Mouse (Mus musculus): Measurements from ENCODE around the gene Kat2a. TPM values are rescaled to one million over a fixed set of nuclear protein-coding genes. Genes with fewer than 3 reads are reported as not detected.

Kat2a gene
- polyA plus RNA-seq, 1 experiment from 2014 or later: 32.6 TPM

- ATAC-seq (no peak), DNase-seq (ENCODE audit: low spot score) (no peak)
- 85% methylated on average over 12 of the region's 12 CpGs for WGBS
- Histone ChIP-seq H3K9ac (ENCODE audit: low read length) (no peak overlapping the region), H3K4me3 (ENCODE audit: low read depth, low read length) (no peak overlapping the region), H3K4me2 (ENCODE audit: low read length) (no peak overlapping the region), H3K27ac (ENCODE audit: low read depth, low read length) (no peak overlapping the region), H3K27me3 (replicated peaks; ENCODE audit: control insufficient read depth, insufficient read depth, low read length) (0 out of 2 replicates have a peak, but pooled peaks cover 4% of the 10 kb centered on the region), H3K4me1 (ENCODE audit: control insufficient read depth, insufficient read depth, low read length) (no peaks in the 10 kb centered on the region), H3K36me3 (ENCODE audit: control insufficient read depth, insufficient read depth, low read length) (0 out of 2 replicates have a peak, but pooled peaks cover 6% of the 10 kb centered on the region), H3K9me3 (replicated peaks; ENCODE audit: control insufficient read depth, low read length) (no peaks in the 10 kb centered on the region)
Observed at GRCm38 (mm10) chr11:100754021-100754692, 41.9 kb upstream of the Kat2a start.

- Histone ChIP-seq H3K4me1 (ENCODE audit: control insufficient read depth, insufficient read depth, low read length) (no peaks in the 10 kb centered on the region), H3K4me2 (ENCODE audit: low read length) (no peak overlapping the region), H3K9ac (ENCODE audit: low read length) (no peak overlapping the region), H3K36me3 (ENCODE audit: control insufficient read depth, insufficient read depth, low read length) (0 out of 2 replicates have a peak, but pooled peaks cover 6% of the 10 kb centered on the region), H3K27ac (ENCODE audit: low read depth, low read length) (no peak overlapping the region), H3K4me3 (ENCODE audit: low read depth, low read length) (no peak overlapping the region), H3K27me3 (replicated peaks; ENCODE audit: control insufficient read depth, insufficient read depth, low read length) (no peaks in the 10 kb centered on the region), H3K9me3 (replicated peaks; ENCODE audit: control insufficient read depth, low read length) (no peaks in the 10 kb centered on the region)
- ATAC-seq: no peak
- no peak for DNase-seq (ENCODE audit: low spot score)
- 47% methylated on average over 10 of the region's 10 CpGs for WGBS
Observed at GRCm38 (mm10) chr11:100752294-100752693, 40.0 kb upstream of the Kat2a start.

- ATAC-seq (no peak), DNase-seq (ENCODE audit: low spot score) (no peak)
- no peak overlapping the region for H3K4me3 ChIP-seq (ENCODE audit: low read depth, low read length)
- H3K9me3 ChIP-seq (replicated peaks; ENCODE audit: control insufficient read depth, low read length): no peaks in the 10 kb centered on the region
- no peak overlapping the region for H3K9ac ChIP-seq (ENCODE audit: low read length)
- H3K36me3 ChIP-seq (ENCODE audit: control insufficient read depth, insufficient read depth, low read length): 0 out of 2 replicates have a peak, but pooled peaks cover 6% of the 10 kb centered on the region
- H3K4me2 ChIP-seq (ENCODE audit: low read length): no peak overlapping the region
- H3K27me3 ChIP-seq (replicated peaks; ENCODE audit: control insufficient read depth, insufficient read depth, low read length): no peaks in the 10 kb centered on the region
- H3K4me1 ChIP-seq (ENCODE audit: control insufficient read depth, insufficient read depth, low read length): no peaks in the 10 kb centered on the region
- H3K27ac ChIP-seq (ENCODE audit: low read depth, low read length): no peak overlapping the region
- WGBS: 92% methylated on average over 16 of the region's 16 CpGs
Observed at GRCm38 (mm10) chr11:100750127-100750526, 37.9 kb upstream of the Kat2a start.

GRCm38 (mm10) chr11:100749469-100749868, 37.2 kb upstream of the Kat2a start:
- no peak overlapping the region for H3K4me2 ChIP-seq (ENCODE audit: low read length)
- WGBS: 61% methylated on average over 25 of the region's 25 CpGs

GRCm38 (mm10) chr11:100748620-100749019, 36.4 kb upstream of the Kat2a start:
- H3K4me1 ChIP-seq (ENCODE audit: control insufficient read depth, insufficient read depth, low read length): no peaks in the 10 kb centered on the region
- H3K4me2 ChIP-seq (ENCODE audit: low read length): no peak overlapping the region
- ATAC-seq (no peak), DNase-seq (ENCODE audit: low spot score) (no peak)
- no peak overlapping the region for H3K27ac ChIP-seq (ENCODE audit: low read depth, low read length)
- H3K4me3 ChIP-seq (ENCODE audit: low read depth, low read length): no peak overlapping the region
- H3K9ac ChIP-seq (ENCODE audit: low read length): no peak overlapping the region
- H3K9me3 ChIP-seq (replicated peaks; ENCODE audit: control insufficient read depth, low read length): no peaks in the 10 kb centered on the region
- WGBS: 82% methylated on average over 4 of the region's 4 CpGs
- no peaks in the 10 kb centered on the region for H3K27me3 ChIP-seq (replicated peaks; ENCODE audit: control insufficient read depth, insufficient read depth, low read length)
- 0 out of 2 replicates have a peak, but pooled peaks cover 2% of the 10 kb centered on the region for H3K36me3 ChIP-seq (ENCODE audit: control insufficient read depth, insufficient read depth, low read length)

More at GRCm38 (mm10) chr11:100749469-100749868, 37.2 kb upstream of the Kat2a start:
- Histone ChIP-seq H3K9ac (ENCODE audit: low read length) (no peak overlapping the region), H3K27ac (ENCODE audit: low read depth, low read length) (no peak overlapping the region), H3K4me1 (ENCODE audit: control insufficient read depth, insufficient read depth, low read length) (no peaks in the 10 kb centered on the region), H3K27me3 (replicated peaks; ENCODE audit: control insufficient read depth, insufficient read depth, low read length) (no peaks in the 10 kb centered on the region), H3K9me3 (replicated peaks; ENCODE audit: control insufficient read depth, low read length) (no peaks in the 10 kb centered on the region), H3K4me3 (ENCODE audit: low read depth, low read length) (no peak overlapping the region), H3K36me3 (ENCODE audit: control insufficient read depth, insufficient read depth, low read length) (0 out of 2 replicates have a peak, but pooled peaks cover 2% of the 10 kb centered on the region)
- no peak for ATAC-seq
- no peak for DNase-seq (ENCODE audit: low spot score)

- Histone ChIP-seq H3K36me3 (ENCODE audit: control insufficient read depth, insufficient read depth, low read length) (0 out of 2 replicates have a peak, but pooled peaks cover 2% of the 10 kb centered on the region), H3K27me3 (replicated peaks; ENCODE audit: control insufficient read depth, insufficient read depth, low read length) (no peaks in the 10 kb centered on the region), H3K4me3 (ENCODE audit: low read depth, low read length) (no peak overlapping the region), H3K9me3 (replicated peaks; ENCODE audit: control insufficient read depth, low read length) (no peaks in the 10 kb centered on the region), H3K4me2 (ENCODE audit: low read length) (no peak overlapping the region), H3K4me1 (ENCODE audit: control insufficient read depth, insufficient read depth, low read length) (no peaks in the 10 kb centered on the region), H3K27ac (ENCODE audit: low read depth, low read length) (no peak overlapping the region), H3K9ac (ENCODE audit: low read length) (no peak overlapping the region)
- 72% methylated on average over 5 of the region's 5 CpGs for WGBS
- DNase-seq (ENCODE audit: low spot score) (no peak), ATAC-seq (no peak)
Observed at GRCm38 (mm10) chr11:100747114-100747513, 34.8 kb upstream of the Kat2a start.

- Histone ChIP-seq H3K9ac (ENCODE audit: low read length) (no peak overlapping the region), H3K27ac (ENCODE audit: low read depth, low read length) (no peak overlapping the region), H3K36me3 (ENCODE audit: control insufficient read depth, insufficient read depth, low read length) (0 out of 2 replicates have a peak, but pooled peaks cover under 1% of the 10 kb centered on the region), H3K4me1 (ENCODE audit: control insufficient read depth, insufficient read depth, low read length) (no peaks in the 10 kb centered on the region), H3K4me3 (ENCODE audit: low read depth, low read length) (no peak overlapping the region), H3K4me2 (ENCODE audit: low read length) (no peak overlapping the region), H3K9me3 (replicated peaks; ENCODE audit: control insufficient read depth, low read length) (no peaks in the 10 kb centered on the region), H3K27me3 (replicated peaks; ENCODE audit: control insufficient read depth, insufficient read depth, low read length) (no peaks in the 10 kb centered on the region)
- DNase-seq (ENCODE audit: low spot score): no peak
- no peak for ATAC-seq
- 88% methylated on average over 10 of the region's 10 CpGs for WGBS
Observed at GRCm38 (mm10) chr11:100746546-100746945, 34.3 kb upstream of the Kat2a start.

GRCm38 (mm10) chr11:100745085-100745484, 32.8 kb upstream of the Kat2a start:
- Histone ChIP-seq H3K4me3 (ENCODE audit: low read depth, low read length) (no peak overlapping the region), H3K36me3 (ENCODE audit: control insufficient read depth, insufficient read depth, low read length) (no peaks in the 10 kb centered on the region), H3K4me2 (ENCODE audit: low read length) (no peak overlapping the region), H3K4me1 (ENCODE audit: control insufficient read depth, insufficient read depth, low read length) (no peaks in the 10 kb centered on the region), H3K27me3 (replicated peaks; ENCODE audit: control insufficient read depth, insufficient read depth, low read length) (no peaks in the 10 kb centered on the region), H3K27ac (ENCODE audit: low read depth, low read length) (no peak overlapping the region), H3K9me3 (replicated peaks; ENCODE audit: control insufficient read depth, low read length) (no peaks in the 10 kb centered on the region), H3K9ac (ENCODE audit: low read length) (no peak overlapping the region)
- no peak for ATAC-seq
- WGBS: 21% methylated on average over 6 of the region's 6 CpGs
- peak; percentile 75 for DNase-seq (ENCODE audit: low spot score)

- no peak for ATAC-seq
Observed at GRCm38 (mm10) chr11:100741348-100741747, 29.1 kb upstream of the Kat2a start.

More at GRCm38 (mm10) chr11:100741348-100741747, 29.1 kb upstream of the Kat2a start:
- Histone ChIP-seq H3K4me1 (ENCODE audit: control insufficient read depth, insufficient read depth, low read length) (peaks cover 7% of the 10 kb centered on the region), H3K9ac (ENCODE audit: low read length) (no peak overlapping the region), H3K27me3 (replicated peaks; ENCODE audit: control insufficient read depth, insufficient read depth, low read length) (no peaks in the 10 kb centered on the region), H3K4me2 (ENCODE audit: low read length) (no peak overlapping the region), H3K9me3 (replicated peaks; ENCODE audit: control insufficient read depth, low read length) (no peaks in the 10 kb centered on the region), H3K27ac (ENCODE audit: low read depth, low read length) (no peak overlapping the region), H3K36me3 (ENCODE audit: control insufficient read depth, insufficient read depth, low read length) (no peaks in the 10 kb centered on the region), H3K4me3 (ENCODE audit: low read depth, low read length) (no peak overlapping the region)
- WGBS: 83% methylated on average over 6 of the region's 6 CpGs
- DNase-seq (ENCODE audit: low spot score): no peak

Data from forebrain, embryonic 14.5 days (tissue).